Mouse (Mus musculus): Measurements from ENCODE around the gene Rbp7. TPM values are rescaled to one million over a fixed set of nuclear protein-coding genes. Genes with fewer than 3 reads are reported as not detected.
"Not testable (repeated sequence)": the region's sequence is repeated elsewhere in the genome, so short reads cannot be mapped to it uniquely, and the experiment has no call there.

Gene Rbp7
- polyA plus RNA-seq, 1 experiment from 2014 or later = 1.3 TPM

DNA sequence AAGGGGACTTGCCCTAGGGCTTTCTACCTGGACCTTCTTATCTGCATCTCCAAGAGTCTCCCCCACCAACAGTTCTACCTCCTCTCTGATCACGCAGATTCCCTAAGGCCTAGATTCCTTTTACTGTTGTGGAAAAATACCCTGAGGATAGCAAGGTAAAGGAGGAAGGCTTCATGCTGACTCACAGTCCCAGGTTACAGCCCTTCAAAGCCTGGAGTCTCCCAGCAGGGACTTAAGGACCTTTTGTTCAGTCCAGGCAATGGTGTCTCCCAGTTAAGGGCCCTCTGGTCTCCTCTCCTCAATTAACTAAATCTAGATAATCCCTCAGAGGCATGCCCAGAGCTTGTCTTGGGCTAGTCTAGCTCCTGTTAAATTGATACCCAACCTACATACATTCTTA lies 8.5 kb downstream of the Rbp7 start:
- 61% methylated on average over 1 of the region's 1 CpGs for WGBS
- no peaks in the 10 kb centered on the region for H3K27me3 ChIP-seq (ENCODE audit: insufficient read depth, low read length)
- no peak overlapping the region; the same call in 1 of the 2 replicates for H3K4me2 ChIP-seq (ENCODE audit: low read length)
- peak overlapping the region; percentile 35; the same call in 1 of the 2 replicates for H3K9ac ChIP-seq (ENCODE audit: low read depth, low read length)
- no peaks in the 10 kb centered on the region for H3K9me3 ChIP-seq (replicated peaks; ENCODE audit: low read length)
- no peak overlapping the region for H3K4me3 ChIP-seq (replicated peaks; ENCODE audit: low read depth, low read length)
- ATAC-seq (replicated peaks; ENCODE audit: low FRiP score, low read depth) = no peak
- no peak for DNase-seq (ENCODE audit: low spot score)
- peak overlapping the region; percentile 83 for H3K27ac ChIP-seq
- 0 out of 2 replicates have a peak, but pooled peaks cover 7% of the 10 kb centered on the region for H3K4me1 ChIP-seq (replicated peaks; ENCODE audit: insufficient read depth, low read length)
- TF ChIP-seq CTCF (IDR thresholded peaks at IDR 0.05; ENCODE audit: low read depth) = no peak
- H3K36me3 ChIP-seq (ENCODE audit: insufficient read depth, low read length) = no peaks in the 10 kb centered on the region

DNA sequence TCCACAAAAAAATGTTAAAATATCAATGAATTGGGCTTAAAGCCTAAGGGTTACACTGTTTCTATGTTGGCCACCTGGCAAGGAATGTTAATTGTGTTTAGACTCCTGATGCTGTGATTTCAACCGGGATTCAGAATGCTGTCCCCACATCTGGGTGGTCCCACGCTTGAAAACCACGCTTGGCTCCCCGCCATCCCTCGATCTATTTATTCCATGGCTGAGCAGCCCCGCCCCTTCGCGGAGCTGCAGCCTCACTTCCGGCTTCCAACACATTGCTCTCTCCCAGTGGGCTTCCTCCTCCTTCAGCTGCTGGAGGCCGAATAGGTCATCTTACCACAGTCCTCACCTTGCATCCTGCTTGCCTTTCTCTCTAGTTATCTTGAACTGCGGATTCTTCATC lies 8.9 kb downstream of the Rbp7 start:
- no peaks in the 10 kb centered on the region for H3K9me3 ChIP-seq (replicated peaks; ENCODE audit: low read length)
- 5% methylated on average over 11 of the region's 11 CpGs for WGBS
- H3K4me3 ChIP-seq (replicated peaks; ENCODE audit: low read depth, low read length) = peak overlapping the region; percentile 10
- DNase-seq (ENCODE audit: low spot score) (peak; percentile 87), ATAC-seq (replicated peaks; ENCODE audit: low FRiP score, low read depth) (peak; percentile 67)
- H3K27me3 ChIP-seq (ENCODE audit: insufficient read depth, low read length) = no peaks in the 10 kb centered on the region
- H3K4me2 ChIP-seq (ENCODE audit: low read length) = peak overlapping the region; percentile 58
- no peaks in the 10 kb centered on the region for H3K36me3 ChIP-seq (ENCODE audit: insufficient read depth, low read length)
- H3K27ac ChIP-seq = peak overlapping the region; percentile 83
- 0 out of 2 replicates have a peak, but pooled peaks cover 7% of the 10 kb centered on the region for H3K4me1 ChIP-seq (replicated peaks; ENCODE audit: insufficient read depth, low read length)
- peak overlapping the region; percentile 35 for H3K9ac ChIP-seq (ENCODE audit: low read depth, low read length)
- no peak for TF ChIP-seq CTCF (IDR thresholded peaks at IDR 0.05; ENCODE audit: low read depth)

DNA sequence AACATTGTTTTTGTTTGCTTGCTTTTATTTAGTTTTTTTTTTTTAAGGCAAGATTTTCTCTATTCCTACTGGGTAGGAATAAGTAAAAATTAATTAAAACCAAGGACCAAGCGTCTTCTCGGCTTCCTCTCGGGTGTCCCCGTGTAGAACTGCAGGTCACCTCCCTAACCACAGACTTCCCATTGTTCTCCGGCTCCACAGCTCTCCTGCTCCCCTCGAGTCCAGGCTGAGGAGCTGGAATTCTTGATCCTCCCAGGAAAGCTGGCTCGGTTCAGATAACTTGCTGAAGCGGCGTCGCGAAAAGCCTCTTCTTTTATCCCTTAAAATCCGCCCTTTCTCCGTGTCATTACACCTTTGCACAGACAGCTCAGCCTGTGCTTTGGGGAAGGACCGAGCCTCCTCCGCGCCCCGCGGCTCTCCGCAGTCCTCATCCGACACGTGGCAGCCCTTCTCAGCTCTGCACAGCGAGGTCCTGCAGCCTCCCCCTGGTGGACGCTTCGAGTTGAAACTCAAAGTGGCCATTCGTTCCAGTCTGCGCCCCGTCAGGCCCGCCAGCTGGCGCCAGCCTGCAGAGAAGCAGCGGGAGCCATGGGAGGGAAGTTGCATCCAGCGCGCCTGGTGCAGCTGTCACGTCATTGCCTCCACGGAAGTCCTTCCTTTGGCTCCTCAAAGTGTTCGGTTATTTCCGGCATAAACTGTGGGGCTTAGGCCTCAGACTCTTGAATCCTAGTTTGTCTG lies 9.6 kb downstream of the Rbp7 start:
- Histone ChIP-seq H3K9me3 (replicated peaks; ENCODE audit: low read length) (no peaks in the 10 kb centered on the region), H3K4me1 (replicated peaks; ENCODE audit: insufficient read depth, low read length) (peaks cover 13% of the 10 kb centered on the region), H3K27me3 (ENCODE audit: insufficient read depth, low read length) (no peaks in the 10 kb centered on the region), H3K27ac (peak overlapping the region; percentile 83), H3K4me2 (ENCODE audit: low read length) (peak overlapping the region; percentile 58), H3K4me3 (replicated peaks; ENCODE audit: low read depth, low read length) (peak overlapping the region; percentile 15), H3K36me3 (ENCODE audit: insufficient read depth, low read length) (no peaks in the 10 kb centered on the region), H3K9ac (ENCODE audit: low read depth, low read length) (peak overlapping the region; percentile 50; the same call in 1 of the 2 replicates)
- ATAC-seq (replicated peaks; ENCODE audit: low FRiP score, low read depth) (peak; percentile 94), DNase-seq (ENCODE audit: low spot score) (peak; percentile 98)
- peak; percentile 98 for TF ChIP-seq CTCF (IDR thresholded peaks at IDR 0.05; ENCODE audit: low read depth)
- WGBS = 0% methylated on average over 36 of the region's 36 CpGs

DNA sequence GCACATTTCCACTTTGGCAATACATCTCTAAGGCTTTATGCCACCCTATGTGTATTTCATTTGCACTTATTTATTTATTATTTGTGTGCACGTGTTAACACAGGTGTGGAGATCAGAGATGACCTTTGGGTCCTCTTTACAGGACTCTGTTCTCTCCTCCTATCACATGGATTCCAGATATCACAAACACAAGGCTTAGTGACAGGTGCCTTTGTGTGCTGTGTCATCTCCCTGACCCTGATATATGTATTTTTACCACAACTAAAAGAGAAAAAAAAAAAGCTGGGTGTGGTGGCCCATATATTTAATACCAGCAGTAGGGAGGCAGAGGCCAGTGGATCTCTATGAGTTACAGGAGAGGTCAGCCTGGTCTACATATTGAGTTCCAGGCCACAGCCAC lies 10.3 kb downstream of the Rbp7 start:
- DNase-seq (ENCODE audit: low spot score) = no peak
- no peak for ATAC-seq (replicated peaks; ENCODE audit: low FRiP score, low read depth)
- H3K36me3 ChIP-seq (ENCODE audit: insufficient read depth, low read length) = no peaks in the 10 kb centered on the region
- H3K9me3 ChIP-seq (replicated peaks; ENCODE audit: low read length) = no peaks in the 10 kb centered on the region
- no peak overlapping the region for H3K9ac ChIP-seq (ENCODE audit: low read depth, low read length)
- no peak overlapping the region for H3K4me3 ChIP-seq (replicated peaks; ENCODE audit: low read depth, low read length)
- peak overlapping the region; percentile 58; the same call in 1 of the 2 replicates for H3K4me2 ChIP-seq (ENCODE audit: low read length)
- 42% methylated on average over 1 of the region's 1 CpGs for WGBS
- TF ChIP-seq CTCF (IDR thresholded peaks at IDR 0.05; ENCODE audit: low read depth) = no peak
- H3K27ac ChIP-seq = no peak overlapping the region
- no peaks in the 10 kb centered on the region for H3K27me3 ChIP-seq (ENCODE audit: insufficient read depth, low read length)
- H3K4me1 ChIP-seq (replicated peaks; ENCODE audit: insufficient read depth, low read length) = peaks cover 13% of the 10 kb centered on the region

GRCm38 (mm10) chr4:149442436-149442835 lies 12.3 kb downstream of the Rbp7 start:
- 38% methylated on average over 3 of the region's 3 CpGs for WGBS
- no peak for ATAC-seq (replicated peaks; ENCODE audit: low FRiP score, low read depth)

DNA sequence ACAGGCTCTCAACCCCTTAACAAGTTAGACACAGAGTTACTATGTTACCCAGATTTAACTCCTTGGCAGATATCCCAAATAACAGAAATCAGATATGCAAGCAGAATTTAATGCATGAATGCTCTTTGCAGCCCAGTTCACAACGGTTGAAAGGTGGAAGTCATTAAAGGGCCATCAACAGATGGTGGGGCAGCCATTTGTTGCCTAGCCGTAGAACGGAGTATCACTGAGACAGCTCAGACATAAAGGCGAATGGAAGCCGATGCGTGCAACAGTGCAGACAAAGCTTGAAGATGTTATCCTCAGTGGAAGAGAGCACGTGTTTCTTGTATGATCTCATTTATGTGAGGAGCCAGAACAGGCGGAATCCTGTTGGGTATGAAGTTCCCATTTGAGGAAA lies 14.2 kb downstream of the Rbp7 start:
- Histone ChIP-seq H3K27me3 (ENCODE audit: insufficient read depth, low read length) (no peaks in the 10 kb centered on the region), H3K9ac (ENCODE audit: low read depth, low read length) (no peak overlapping the region), H3K4me1 (replicated peaks; ENCODE audit: insufficient read depth, low read length) (peaks cover 10% of the 10 kb centered on the region), H3K4me2 (ENCODE audit: low read length) (no peak overlapping the region), H3K9me3 (replicated peaks; ENCODE audit: low read length) (no peaks in the 10 kb centered on the region), H3K4me3 (replicated peaks; ENCODE audit: low read depth, low read length) (no peak overlapping the region), H3K27ac (no peak overlapping the region), H3K36me3 (ENCODE audit: insufficient read depth, low read length) (no peaks in the 10 kb centered on the region)
- 20% methylated on average over 8 of the region's 8 CpGs for WGBS
- ATAC-seq (replicated peaks; ENCODE audit: low FRiP score, low read depth) (no peak), DNase-seq (ENCODE audit: low spot score) (peak; percentile 47)
- TF ChIP-seq CTCF (IDR thresholded peaks at IDR 0.05; ENCODE audit: low read depth) = no peak

More at GRCm38 (mm10) chr4:149442436-149442835, 12.3 kb downstream of the Rbp7 start:
- Histone ChIP-seq H3K4me1 (replicated peaks; ENCODE audit: insufficient read depth, low read length) (peaks cover 13% of the 10 kb centered on the region), H3K4me3 (replicated peaks; ENCODE audit: low read depth, low read length) (no peak overlapping the region), H3K27me3 (ENCODE audit: insufficient read depth, low read length) (no peaks in the 10 kb centered on the region), H3K27ac (no peak overlapping the region), H3K36me3 (ENCODE audit: insufficient read depth, low read length) (no peaks in the 10 kb centered on the region), H3K9ac (ENCODE audit: low read depth, low read length) (no peak overlapping the region), H3K4me2 (ENCODE audit: low read length) (no peak overlapping the region), H3K9me3 (replicated peaks; ENCODE audit: low read length) (no peaks in the 10 kb centered on the region)
- no peak for DNase-seq (ENCODE audit: low spot score)
- TF ChIP-seq CTCF (IDR thresholded peaks at IDR 0.05; ENCODE audit: low read depth) = no peak

- H3K27me3 ChIP-seq (ENCODE audit: insufficient read depth, low read length); ATAC-seq (replicated peaks; ENCODE audit: low FRiP score, low read depth); H3K4me3 ChIP-seq (replicated peaks; ENCODE audit: low read depth, low read length); H3K9me3 ChIP-seq (replicated peaks; ENCODE audit: low read length); H3K27ac ChIP-seq; H3K9ac ChIP-seq (ENCODE audit: low read depth, low read length); DNase-seq (ENCODE audit: low spot score); H3K4me2 ChIP-seq (ENCODE audit: low read length); H3K36me3 ChIP-seq (ENCODE audit: insufficient read depth, low read length); H3K4me1 ChIP-seq (replicated peaks; ENCODE audit: insufficient read depth, low read length): not testable (repeated sequence)
- 84% methylated on average over 1 of the region's 1 CpGs for WGBS
Measured at GRCm38 (mm10) chr4:149431887-149432286, 22.9 kb downstream of the Rbp7 start.

Measured in kidney, postnatal 0 days (tissue).